Mouse (Mus musculus): ENCODE results near the gene Klf9. TPM values are rescaled to one million over a fixed set of nuclear protein-coding genes. Genes with fewer than 3 reads are reported as not detected.

Gene Klf9
- polyA plus RNA-seq, 1 experiment from 2014 or later = 0.91 TPM

- Histone ChIP-seq H3K36me3 (no peaks in the 10 kb centered on the region), H3K27ac (replicated peaks) (no peak overlapping the region), H3K27me3 (ENCODE audit: low read depth, poor library complexity, severe bottlenecking) (no peaks in the 10 kb centered on the region), H3K9me3 (replicated peaks) (no peaks in the 10 kb centered on the region), H3K4me3 (no peak overlapping the region), H3K4me1 (peaks cover 20% of the 10 kb centered on the region)
- 82% methylated on average over 10 of the region's 10 CpGs for WGBS
- DNase-seq (ENCODE audit: low spot score) = no peak
These were observed 18.9 kb downstream of the Klf9 start for GRCm38 (mm10) chr19:23159780-23160395.

- DNase-seq (ENCODE audit: low spot score) = no peak
- WGBS = 24% methylated on average over 8 of the region's 8 CpGs
These were observed 21.4 kb downstream of the Klf9 start for GRCm38 (mm10) chr19:23162387-23162809.

DNA sequence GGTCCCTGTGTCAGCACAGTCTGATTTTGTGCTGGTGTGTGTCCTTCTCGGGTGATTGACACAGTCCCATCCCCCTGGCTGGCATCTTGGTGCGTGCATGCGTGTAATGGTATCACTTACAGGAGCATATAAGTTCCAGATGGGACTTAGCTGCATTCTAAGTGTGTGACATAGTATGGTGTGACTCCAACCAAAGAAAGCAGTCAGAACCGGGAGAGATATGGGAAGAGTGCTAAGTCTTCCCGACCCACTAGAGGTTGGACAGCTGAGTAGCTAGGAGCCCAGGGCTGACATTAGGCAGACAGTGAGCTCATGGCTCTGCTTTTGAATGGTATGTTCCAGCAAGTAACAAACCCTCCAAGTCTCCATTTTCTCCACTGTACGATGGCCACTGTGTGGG lies 21.9 kb downstream of the Klf9 start:
- whole genome bisulfite sequencing = 77% methylated on average over 6 of the region's 6 CpGs
- Histone ChIP-seq H3K4me1 (peaks cover 25% of the 10 kb centered on the region), H3K9me3 (replicated peaks) (no peaks in the 10 kb centered on the region), H3K27me3 (ENCODE audit: low read depth, poor library complexity, severe bottlenecking) (no peaks in the 10 kb centered on the region), H3K36me3 (no peaks in the 10 kb centered on the region), H3K27ac (replicated peaks) (no peak overlapping the region), H3K4me3 (no peak overlapping the region)
- no peak for DNase-seq (ENCODE audit: low spot score)

More at GRCm38 (mm10) chr19:23162387-23162809, 21.4 kb downstream of the Klf9 start:
- Histone ChIP-seq H3K9me3 (replicated peaks) (no peaks in the 10 kb centered on the region), H3K4me3 (no peak overlapping the region), H3K36me3 (no peaks in the 10 kb centered on the region), H3K27me3 (ENCODE audit: low read depth, poor library complexity, severe bottlenecking) (no peaks in the 10 kb centered on the region), H3K4me1 (peaks cover 25% of the 10 kb centered on the region), H3K27ac (replicated peaks) (no peak overlapping the region)

DNA sequence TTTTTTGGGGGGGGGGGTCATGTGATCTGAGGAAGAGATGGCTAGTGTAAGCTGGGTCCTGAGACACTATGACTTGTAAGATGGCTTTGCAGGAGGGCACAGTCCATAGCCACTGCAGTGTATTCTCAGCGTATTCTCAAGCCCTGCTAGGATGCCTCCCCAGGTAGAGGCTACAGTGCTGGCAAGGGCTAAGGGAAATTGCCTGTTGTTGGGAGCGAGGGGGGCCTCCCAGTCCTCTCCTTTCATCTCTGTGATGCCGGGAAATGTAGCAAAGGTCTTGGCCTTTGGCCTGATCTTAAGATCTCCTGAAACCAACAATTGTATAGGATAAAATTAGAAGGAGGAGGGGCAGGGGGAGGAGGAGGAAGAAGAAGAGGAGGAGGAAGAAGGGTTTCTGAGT lies 22.3 kb downstream of the Klf9 start:
- Histone ChIP-seq H3K27ac (replicated peaks) (no peak overlapping the region), H3K36me3 (no peaks in the 10 kb centered on the region), H3K27me3 (ENCODE audit: low read depth, poor library complexity, severe bottlenecking) (no peaks in the 10 kb centered on the region), H3K4me1 (peaks cover 25% of the 10 kb centered on the region), H3K9me3 (replicated peaks) (no peaks in the 10 kb centered on the region), H3K4me3 (no peak overlapping the region)
- WGBS = 35% methylated on average over 3 of the region's 3 CpGs
- DNase-seq (ENCODE audit: low spot score) = no peak

DNA sequence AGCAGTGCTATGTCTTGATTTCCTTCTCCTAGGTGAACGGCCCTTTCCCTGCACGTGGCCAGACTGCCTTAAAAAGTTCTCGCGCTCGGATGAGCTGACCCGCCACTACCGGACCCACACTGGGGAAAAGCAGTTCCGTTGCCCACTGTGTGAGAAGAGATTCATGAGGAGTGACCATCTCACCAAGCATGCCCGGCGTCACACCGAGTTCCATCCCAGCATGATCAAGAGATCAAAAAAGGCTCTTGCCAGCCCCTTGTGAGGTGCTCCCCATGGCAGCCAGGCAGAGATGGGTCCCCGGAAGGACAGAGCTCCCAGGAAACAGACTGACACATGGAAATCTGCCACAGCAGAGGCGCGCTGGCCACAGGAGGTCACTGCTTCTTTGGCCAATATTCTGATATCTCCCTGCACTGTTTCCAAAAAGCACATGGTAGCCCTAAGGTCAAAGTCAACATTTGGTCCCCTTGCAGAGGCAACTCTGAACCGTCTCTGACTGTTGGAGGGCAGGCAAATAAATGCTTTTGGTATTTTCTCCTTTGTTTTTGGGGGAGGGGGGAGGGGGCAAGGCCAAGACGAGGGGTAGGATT lies 23.7 kb downstream of the Klf9 start:
- Histone ChIP-seq H3K27ac (replicated peaks) (no peak overlapping the region), H3K27me3 (ENCODE audit: low read depth, poor library complexity, severe bottlenecking) (no peaks in the 10 kb centered on the region), H3K36me3 (no peaks in the 10 kb centered on the region), H3K4me1 (peaks cover 25% of the 10 kb centered on the region), H3K9me3 (replicated peaks) (no peaks in the 10 kb centered on the region), H3K4me3 (no peak overlapping the region)
- DNase-seq (ENCODE audit: low spot score) = no peak
- WGBS = 90% methylated on average over 16 of the region's 16 CpGs

DNA sequence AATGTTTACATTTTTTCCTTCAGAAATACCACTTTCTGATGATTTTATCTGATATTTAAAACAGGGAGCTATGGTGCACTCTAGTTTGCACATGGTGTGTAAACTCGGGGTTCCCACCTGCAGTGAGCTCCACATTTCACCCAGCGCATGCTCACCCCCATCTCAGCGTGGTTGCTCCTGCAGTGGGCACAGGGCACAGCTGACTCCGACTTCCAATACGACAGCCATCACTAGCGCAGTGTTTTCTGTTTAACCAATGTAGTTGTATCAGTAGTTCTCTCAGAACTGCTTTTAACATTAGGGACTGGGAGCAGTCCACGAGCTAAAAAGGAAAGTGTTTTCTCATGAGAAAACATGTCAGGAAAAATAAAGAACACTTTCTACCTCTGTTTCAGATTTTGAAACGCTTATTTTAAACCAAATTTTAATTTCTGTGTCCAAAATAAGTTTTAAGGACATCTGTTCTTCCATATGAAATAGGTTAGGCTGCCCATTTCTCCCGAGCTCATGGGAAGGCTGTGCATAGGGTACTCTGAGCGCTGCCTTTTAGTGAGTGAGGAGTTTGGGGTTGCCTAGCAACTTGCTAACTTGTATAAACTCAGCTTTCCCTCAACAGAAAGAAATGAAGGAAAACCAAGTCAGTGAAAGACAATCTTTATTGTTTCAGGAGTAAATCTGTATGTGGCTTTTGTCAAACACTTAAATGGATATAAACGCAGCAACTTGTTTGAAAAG lies 25.7 kb downstream of the Klf9 start:
- no peak for DNase-seq (ENCODE audit: low spot score)
- 79% methylated on average over 11 of the region's 11 CpGs for WGBS
- H3K36me3 ChIP-seq = 0 out of 2 replicates have a peak, but pooled peaks cover 4% of the 10 kb centered on the region
- peaks cover 25% of the 10 kb centered on the region for H3K4me1 ChIP-seq
- no peaks in the 10 kb centered on the region for H3K27me3 ChIP-seq (ENCODE audit: low read depth, poor library complexity, severe bottlenecking)
- H3K27ac ChIP-seq (replicated peaks) = no peak overlapping the region
- H3K9me3 ChIP-seq (replicated peaks) = peaks cover 5% of the 10 kb centered on the region; the same call in 1 of the 2 replicates
- H3K4me3 ChIP-seq = no peak overlapping the region

GRCm38 (mm10) chr19:23168899-23169658 lies 28.1 kb downstream of the Klf9 start:
- Histone ChIP-seq H3K36me3 (0 out of 2 replicates have a peak, but pooled peaks cover 4% of the 10 kb centered on the region), H3K4me3 (no peak overlapping the region), H3K4me1 (peaks cover 6% of the 10 kb centered on the region; the same call in 1 of the 2 replicates), H3K27ac (replicated peaks) (no peak overlapping the region), H3K27me3 (ENCODE audit: low read depth, poor library complexity, severe bottlenecking) (no peaks in the 10 kb centered on the region), H3K9me3 (replicated peaks) (peaks cover 5% of the 10 kb centered on the region; the same call in 1 of the 2 replicates)
- WGBS = 95% methylated on average over 5 of the region's 5 CpGs
- no peak for DNase-seq (ENCODE audit: low spot score)

DNA sequence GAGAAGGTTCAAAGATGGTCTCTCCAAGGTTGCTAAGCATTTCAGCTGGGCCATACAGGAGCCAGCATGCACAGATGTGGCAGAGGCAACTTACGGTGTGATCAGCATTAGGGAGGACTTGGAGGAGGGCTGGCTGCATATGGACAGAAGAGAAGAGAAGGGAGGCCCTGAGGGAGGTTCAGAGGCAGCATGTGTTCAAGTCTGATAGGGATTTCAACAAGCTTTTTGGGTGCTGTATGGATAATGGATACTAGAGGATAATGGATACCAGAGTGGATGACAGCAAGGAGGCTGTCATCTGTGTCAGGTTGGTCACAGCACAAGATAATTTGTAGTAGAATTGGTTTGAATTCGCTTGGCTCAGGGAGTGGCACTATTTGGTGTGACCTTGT lies 28.6 kb downstream of the Klf9 start:
- Histone ChIP-seq H3K36me3 (0 out of 2 replicates have a peak, but pooled peaks cover 4% of the 10 kb centered on the region), H3K27me3 (ENCODE audit: low read depth, poor library complexity, severe bottlenecking) (no peaks in the 10 kb centered on the region), H3K27ac (replicated peaks) (no peak overlapping the region), H3K9me3 (replicated peaks) (peaks cover 5% of the 10 kb centered on the region; the same call in 1 of the 2 replicates), H3K4me3 (no peak overlapping the region), H3K4me1 (peaks cover 6% of the 10 kb centered on the region; the same call in 1 of the 2 replicates)
- WGBS = 92% methylated on average over 2 of the region's 2 CpGs
- no peak for DNase-seq (ENCODE audit: low spot score)

GRCm38 (mm10) chr19:23170476-23170875 lies 29.4 kb downstream of the Klf9 start:
- Histone ChIP-seq H3K27me3 (ENCODE audit: low read depth, poor library complexity, severe bottlenecking) (no peaks in the 10 kb centered on the region), H3K4me1 (peaks cover 6% of the 10 kb centered on the region; the same call in 1 of the 2 replicates), H3K36me3 (0 out of 2 replicates have a peak, but pooled peaks cover 4% of the 10 kb centered on the region), H3K4me3 (no peak overlapping the region), H3K9me3 (replicated peaks) (peaks cover 5% of the 10 kb centered on the region; the same call in 1 of the 2 replicates), H3K27ac (replicated peaks) (no peak overlapping the region)
- no peak for DNase-seq (ENCODE audit: low spot score)
- WGBS = 82% methylated on average over 5 of the region's 5 CpGs

GRCm38 (mm10) chr19:23171136-23171535 lies 30.1 kb downstream of the Klf9 start:
- DNase-seq (ENCODE audit: low spot score) = no peak
- no peak overlapping the region for H3K27ac ChIP-seq (replicated peaks)
- peaks cover 6% of the 10 kb centered on the region; the same call in 1 of the 2 replicates for H3K4me1 ChIP-seq
- 0 out of 2 replicates have a peak, but pooled peaks cover 4% of the 10 kb centered on the region for H3K36me3 ChIP-seq
- no peak overlapping the region for H3K4me3 ChIP-seq
- H3K27me3 ChIP-seq (ENCODE audit: low read depth, poor library complexity, severe bottlenecking) = no peaks in the 10 kb centered on the region
- H3K9me3 ChIP-seq (replicated peaks) = peaks cover 5% of the 10 kb centered on the region; the same call in 1 of the 2 replicates
- WGBS = 87% methylated on average over 2 of the region's 2 CpGs

GRCm38 (mm10) chr19:23175090-23175489 lies 34.1 kb downstream of the Klf9 start:
- Histone ChIP-seq H3K4me1 (no peaks in the 10 kb centered on the region), H3K27me3 (ENCODE audit: low read depth, poor library complexity, severe bottlenecking) (no peaks in the 10 kb centered on the region), H3K9me3 (replicated peaks) (peaks cover 3% of the 10 kb centered on the region; the same call in 1 of the 2 replicates), H3K27ac (replicated peaks) (no peak overlapping the region), H3K4me3 (no peak overlapping the region), H3K36me3 (0 out of 2 replicates have a peak, but pooled peaks cover 3% of the 10 kb centered on the region)
- 75% methylated on average over 3 of the region's 3 CpGs for WGBS
- DNase-seq (ENCODE audit: low spot score) = no peak

DNA sequence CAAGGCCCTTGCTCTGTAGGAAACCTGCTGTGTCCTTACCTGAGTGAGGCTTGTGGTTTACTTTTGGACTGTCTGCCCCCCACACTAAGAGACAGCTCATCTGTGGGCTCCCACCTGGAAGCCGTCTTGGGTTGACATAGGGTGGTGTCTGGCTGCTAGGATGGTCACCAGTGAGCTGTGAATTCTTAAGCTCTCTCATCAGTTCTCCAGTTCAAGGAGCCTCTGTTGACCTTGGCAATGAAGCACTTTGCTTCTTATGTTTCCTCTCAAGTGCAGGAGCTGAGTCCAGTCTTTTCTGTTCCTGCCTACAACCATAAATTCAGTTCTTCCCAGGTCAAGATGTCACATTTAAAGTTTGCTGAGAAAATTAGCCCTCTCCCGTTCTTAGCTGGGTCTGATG lies 34.5 kb downstream of the Klf9 start:
- Histone ChIP-seq H3K9me3 (replicated peaks) (no peaks in the 10 kb centered on the region), H3K4me3 (no peak overlapping the region), H3K27me3 (ENCODE audit: low read depth, poor library complexity, severe bottlenecking) (no peaks in the 10 kb centered on the region), H3K27ac (replicated peaks) (no peak overlapping the region), H3K4me1 (no peaks in the 10 kb centered on the region), H3K36me3 (no peaks in the 10 kb centered on the region)
- 83% methylated on average over 2 of the region's 2 CpGs for WGBS
- no peak for DNase-seq (ENCODE audit: low spot score)

Measured in midbrain, embryonic 10.5 days (tissue).